Mouse (Mus musculus) small intestine, adult 2 months (tissue): ENCODE data around the gene Slc12a6. TPM values are rescaled to one million over a fixed set of nuclear protein-coding genes. Genes with fewer than 3 reads are reported as not detected.

Experiments used
- H3K27ac ChIP-seq: fragments of 200-500 bp; 2 replicates; pipeline ENCODE4 v1.5.1; 2012; ENCODE audit warnings: low read depth, low read length, control low read depth, inconsistent platforms; ENCODE audit not compliant: insufficient read depth
- H3K27me3 ChIP-seq: fragments of 200-500 bp; 2 replicates; pipeline ENCODE4 v1.6.1; 2012; ENCODE audit warnings: mild to moderate bottlenecking, moderate library complexity, low read length, inconsistent platforms; ENCODE audit not compliant: control insufficient read depth, insufficient read depth
- H3K36me3 ChIP-seq: fragments of 200-500 bp; 2 replicates; pipeline ENCODE4 v1.6.1; 2012; ENCODE audit warnings: mild to moderate bottlenecking, low read length, control low read depth, inconsistent platforms; ENCODE audit not compliant: control insufficient read depth, insufficient read depth
- H3K4me1 ChIP-seq: fragments of 200-500 bp; 2 replicates; pipeline ENCODE4 v1.6.1; 2012; ENCODE audit warnings: low read length, inconsistent platforms, mixed read lengths; ENCODE audit not compliant: control insufficient read depth, insufficient read depth, insufficient read length
- H3K4me3 ChIP-seq: fragments of 200-500 bp; 2 replicates; pipeline ENCODE4 v1.5.1; 2012; ENCODE audit warnings: low read depth, mild to moderate bottlenecking, control low read depth, inconsistent platforms, low read length, moderate library complexity
- CTCF ChIP-seq: fragments of 200-500 bp; IDR thresholded peaks from 2 replicates; pipeline ENCODE4 v1.5.1; 2012; ENCODE audit warnings: low read depth, mild to moderate bottlenecking, control low read depth, inconsistent platforms, low read length, moderate library complexity, mixed read lengths; ENCODE audit not compliant: insufficient replicate concordance, insufficient read length; ENCODE audit errors: extremely low read depth
- POLR2A ChIP-seq: fragments of 200-500 bp; IDR thresholded peaks from 2 replicates; pipeline ENCODE4 v1.6.1; 2012; ENCODE audit warnings: low read depth, mild to moderate bottlenecking, control low read depth, inconsistent platforms, low read length, moderate library complexity
- WGBS: fragments of 180-500 bp; shearing (Covaris S2); methylation state at CpG from one replicate; pipeline ENCODE4 v1.1.7; 2018; 5-methylcytosine and 5-hydroxymethylcytosine counted together
- polyA plus RNA-seq: library from polyadenylated mRNA; depleted of rRNA; stranded (reverse); fragments of >200 nt; gene quantifications from 2 replicates; pipeline ENCODE4 v1.2.3, GENCODE M21; 2012

Gene Slc12a6
- polyA plus RNA-seq, 1 experiment, result 17.6 TPM

GRCm38 (mm10) chr2:112360012-112360780, 94.6 kb downstream of the Slc12a6 start:
- no peaks in the 10 kb centered on the region for H3K4me1 ChIP-seq
- H3K36me3 ChIP-seq, result peaks cover 70% of the 10 kb centered on the region
- WGBS, result 86% methylated on average over 12 of the region's 12 CpGs
- TF ChIP-seq CTCF (no peak), POLR2A (no peak)
- H3K27ac ChIP-seq, result no peak overlapping the region
- no peak overlapping the region for H3K4me3 ChIP-seq
- H3K27me3 ChIP-seq, result no peaks in the 10 kb centered on the region

- peaks cover 64% of the 10 kb centered on the region for H3K36me3 ChIP-seq
Measured at GRCm38 (mm10) chr2:112360781-112361169, 95.2 kb downstream of the Slc12a6 start.

GRCm38 (mm10) chr2:112367222-112367621, 101.6 kb downstream of the Slc12a6 start:
- H3K36me3 ChIP-seq, result peaks cover 11% of the 10 kb centered on the region
- H3K4me1 ChIP-seq, result no peaks in the 10 kb centered on the region
- H3K27ac ChIP-seq, result no peak overlapping the region
- WGBS, result 10% methylated on average over 15 of the region's 15 CpGs
- no peak for TF ChIP-seq POLR2A
- no peak for TF ChIP-seq CTCF
- peak overlapping the region; percentile 91 for H3K4me3 ChIP-seq
- H3K27me3 ChIP-seq, result no peaks in the 10 kb centered on the region

More at GRCm38 (mm10) chr2:112360781-112361169, 95.2 kb downstream of the Slc12a6 start:
- no peaks in the 10 kb centered on the region for H3K27me3 ChIP-seq
- H3K4me3 ChIP-seq, result no peak overlapping the region
- H3K27ac ChIP-seq, result no peak overlapping the region
- TF ChIP-seq POLR2A, result no peak
- no peak for TF ChIP-seq CTCF
- 77% methylated on average over 2 of the region's 2 CpGs for WGBS
- no peaks in the 10 kb centered on the region for H3K4me1 ChIP-seq

GRCm38 (mm10) chr2:112367726-112368673, 102.4 kb downstream of the Slc12a6 start, which contains the start of gene Emc4:
Emc4 (minus strand) TSS chr2:112368027.
- under 1% methylated on average over 46 of the region's 46 CpGs for WGBS
- Histone ChIP-seq H3K36me3 (peaks cover 7% of the 10 kb centered on the region), H3K4me1 (no peaks in the 10 kb centered on the region), H3K27ac (peak within 1 kb of the TSS; percentile 72), H3K4me3 (peak within 1 kb of the TSS; percentile 91), H3K27me3 (no peaks in the 10 kb centered on the region)
- TF ChIP-seq POLR2A, result peak; percentile 59; the same call in 1 of the 2 replicates
- no peak for TF ChIP-seq CTCF

- no peak for TF ChIP-seq POLR2A
- no peak for TF ChIP-seq CTCF
- Histone ChIP-seq H3K4me1 (no peaks in the 10 kb centered on the region), H3K27me3 (no peaks in the 10 kb centered on the region), H3K4me3 (no peak overlapping the region), H3K36me3 (no peaks in the 10 kb centered on the region), H3K27ac (no peak overlapping the region)
- WGBS, result 39% methylated on average over 5 of the region's 5 CpGs
Measured at GRCm38 (mm10) chr2:112369941-112370340, 104.3 kb downstream of the Slc12a6 start.

GRCm38 (mm10) chr2:112373141-112373540, 107.5 kb downstream of the Slc12a6 start:
- no peaks in the 10 kb centered on the region for H3K36me3 ChIP-seq
- 38% methylated on average over 4 of the region's 4 CpGs for WGBS
- H3K4me1 ChIP-seq, result no peaks in the 10 kb centered on the region
- H3K4me3 ChIP-seq, result no peak overlapping the region
- TF ChIP-seq CTCF (no peak), POLR2A (no peak)
- H3K27me3 ChIP-seq, result no peaks in the 10 kb centered on the region
- H3K27ac ChIP-seq, result no peak overlapping the region

- H3K4me3 ChIP-seq, result no peak overlapping the region
- H3K4me1 ChIP-seq, result no peaks in the 10 kb centered on the region
- no peaks in the 10 kb centered on the region for H3K36me3 ChIP-seq
- no peaks in the 10 kb centered on the region for H3K27me3 ChIP-seq
- no peak for TF ChIP-seq CTCF
- no peak for TF ChIP-seq POLR2A
- no peak overlapping the region for H3K27ac ChIP-seq
- 24% methylated on average over 5 of the region's 5 CpGs for WGBS
Measured at GRCm38 (mm10) chr2:112374610-112375009, 109.0 kb downstream of the Slc12a6 start.
